Mouse (Mus musculus) lung, postnatal 0 days (tissue): Measurements from ENCODE around the gene Spo11. TPM values are rescaled to one million over a fixed set of nuclear protein-coding genes. Genes with fewer than 3 reads are reported as not detected.
A peak's percentile ranks its signal among the peaks of the same experiment; 100 is the strongest.

ENCODE experiments used
- ATAC-seq: fragments of 200-750 bp; cut with Nextera tagmentation; 2 replicates; pipeline ENCODE4 v1.8.0; 2017; ENCODE audit warnings: moderate library complexity
- DNase-seq: peaks from one replicate; pipeline ENCODE4 v3.0.0-alpha.2; 2016; ENCODE audit warnings: low spot score
- H3K27ac ChIP-seq: fragments of 300-500 bp; sonication (generic); 2 replicates; pipeline ENCODE4 v1.5.1; 2014; ENCODE audit warnings: antibody characterized with exemption, mild to moderate bottlenecking, low read length, mixed read lengths
- H3K27me3 ChIP-seq: fragments of 300-500 bp; sonication (generic); replicated peaks from 2 replicates; pipeline ENCODE4 v1.6.1; 2014; ENCODE audit warnings: low read length, mixed read lengths; ENCODE audit not compliant: insufficient read depth
- H3K36me3 ChIP-seq: fragments of 300-500 bp; sonication (generic); 2 replicates; pipeline ENCODE4 v1.6.1; 2014; ENCODE audit warnings: low read length, mixed read lengths; ENCODE audit not compliant: insufficient read depth
- H3K4me1 ChIP-seq: fragments of 300-500 bp; sonication (generic); 2 replicates; pipeline ENCODE4 v1.6.1; 2014; ENCODE audit warnings: antibody characterized with exemption, low read depth, low read length, mixed read lengths; ENCODE audit not compliant: insufficient read depth
- H3K4me2 ChIP-seq: fragments of 300-500 bp; sonication (generic); replicated peaks from 2 replicates; pipeline ENCODE4 v1.6.1; 2014; ENCODE audit warnings: low read depth, mild to moderate bottlenecking, low read length, moderate library complexity, mixed read lengths
- H3K4me3 ChIP-seq: fragments of 300-500 bp; sonication (generic); 2 replicates; pipeline ENCODE4 v1.5.1; 2014; ENCODE audit warnings: low read depth, low read length
- H3K9ac ChIP-seq: fragments of 300-500 bp; sonication (generic); replicated peaks from 2 replicates; pipeline ENCODE4 v1.6.1; 2014; ENCODE audit warnings: low read depth, mild to moderate bottlenecking
- H3K9me3 ChIP-seq: fragments of 300-500 bp; sonication (generic); 2 replicates; pipeline ENCODE4 v1.6.1; 2016; ENCODE audit warnings: low read length, mixed read lengths
- CTCF ChIP-seq: IDR thresholded peaks from 2 replicates; pipeline ENCODE4 v1.5.1; 2016; ENCODE audit warnings: antibody characterized with exemption, mild to moderate bottlenecking
- EP300 ChIP-seq: IDR thresholded peaks from 2 replicates; pipeline ENCODE4 v1.6.1; 2016; ENCODE audit warnings: antibody characterized with exemption, mild to moderate bottlenecking, control low read depth
- WGBS: fragments of 180-500 bp; shearing (Covaris S2); extraction: QIAGEN DNeasy Blood & Tissue Kit; methylation state at CpG from one replicate; pipeline ENCODE4 v1.1.7; 2014; 5-methylcytosine and 5-hydroxymethylcytosine counted together
- polyA plus RNA-seq: library from polyadenylated mRNA; unstranded; fragments of >200 nt; fragmentation: Nextera tagmentation; extraction: Ambion mirVana; gene quantifications from 2 replicates; pipeline ENCODE4 v1.2.1, GENCODE M21; 2015

Gene Spo11
- polyA plus RNA-seq: not detected in 2 replicates

GRCm38 (mm10) chr2:172977409-172978130, at the start of gene Spo11:
Gene Spo11, plus strand, starts transcription at chr2:172977700.
- Histone ChIP-seq H3K27ac (no peak within 1 kb of the TSS), H3K9me3 (no peaks in the 10 kb centered on the region), H3K36me3 (no peaks in the 10 kb centered on the region), H3K4me3 (no peak within 1 kb of the TSS), H3K9ac (no peak within 1 kb of the TSS), H3K4me1 (no peaks in the 10 kb centered on the region), H3K4me2 (0 out of 2 replicates have a peak within 1 kb of the TSS, but pooled peaks have one; percentile 5), H3K27me3 (no peaks in the 10 kb centered on the region)
- DNase-seq: no peak
- ATAC-seq: no peak
- WGBS: 20% methylated on average over 14 of the region's 14 CpGs
- no peak for TF ChIP-seq EP300
- TF ChIP-seq CTCF: no peak

DNA sequence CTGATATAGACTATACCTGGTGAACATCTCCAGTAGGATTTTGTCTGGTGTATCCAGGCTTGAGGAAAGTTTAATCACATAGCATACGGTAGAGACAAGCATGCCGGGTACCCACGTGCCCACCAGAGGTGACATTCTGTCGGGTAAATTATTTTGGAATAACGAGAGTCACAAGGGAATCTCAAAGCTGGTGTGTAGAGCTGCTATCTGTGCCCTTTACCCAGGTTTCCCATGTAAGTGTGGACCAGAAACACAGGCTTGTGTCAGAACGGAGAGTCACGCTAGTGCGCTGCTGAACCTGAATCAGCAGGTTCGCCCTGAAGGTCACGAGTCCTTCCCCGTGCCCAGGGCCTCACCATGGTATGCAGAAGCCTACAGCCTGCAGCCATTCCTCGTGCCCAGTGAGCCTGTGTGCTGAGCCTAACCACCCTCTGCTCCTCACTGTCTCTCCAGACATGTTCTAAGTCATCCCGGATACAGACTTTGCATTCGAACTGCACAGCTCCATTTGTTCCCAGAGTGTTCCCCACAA, 47.5 kb upstream of the Spo11 start:
- Histone ChIP-seq H3K4me3 (no peak overlapping the region), H3K27me3 (no peaks in the 10 kb centered on the region), H3K4me1 (0 out of 2 replicates have a peak, but pooled peaks cover 3% of the 10 kb centered on the region), H3K9ac (no peak overlapping the region), H3K36me3 (no peaks in the 10 kb centered on the region), H3K9me3 (no peaks in the 10 kb centered on the region), H3K27ac (no peak overlapping the region), H3K4me2 (no peak overlapping the region)
- TF ChIP-seq EP300: no peak
- ATAC-seq (no peak), DNase-seq (no peak)
- 85% methylated on average over 14 of the region's 14 CpGs for WGBS

- H3K9ac ChIP-seq: no peak overlapping the region
- no peak for DNase-seq
Observed at GRCm38 (mm10) chr2:172931137-172931898, 46.2 kb upstream of the Spo11 start.

DNA sequence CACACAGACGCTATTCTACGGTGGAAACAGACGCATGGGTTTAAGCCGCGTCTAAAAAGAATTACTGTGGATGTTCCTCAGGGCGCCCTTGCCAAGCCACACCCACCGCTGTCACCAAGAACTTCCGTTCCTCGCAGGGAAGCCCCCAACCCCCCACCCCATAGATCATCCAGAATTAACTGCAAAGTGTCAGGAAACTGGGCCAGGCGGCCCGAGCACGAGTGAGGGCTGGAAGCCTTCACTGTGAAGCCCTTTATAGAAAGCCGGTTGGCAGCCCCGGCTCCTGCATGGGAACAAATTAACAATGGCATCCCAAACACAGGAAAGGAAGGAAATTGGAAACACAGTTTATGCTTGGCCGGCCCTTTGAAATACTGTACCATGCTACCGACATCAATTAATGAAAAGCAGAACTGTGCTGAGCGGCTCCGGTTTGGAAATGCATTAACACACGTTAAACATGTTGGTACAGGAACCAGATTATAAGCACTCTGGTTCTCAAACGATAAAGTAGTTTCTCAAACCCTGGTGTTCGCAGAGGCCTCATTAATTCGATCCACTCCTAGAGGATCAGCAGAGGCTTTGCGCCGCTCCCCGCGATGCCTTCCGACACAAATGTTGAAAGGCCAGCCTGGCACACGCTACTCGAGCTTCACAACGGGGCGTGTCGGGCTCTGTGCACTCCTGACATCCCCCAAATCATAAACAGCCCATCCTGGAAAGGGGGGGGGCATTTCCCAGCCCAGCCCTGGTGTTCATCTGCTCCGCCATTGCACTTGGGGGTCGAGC, 43.7 kb upstream of the Spo11 start:
- H3K4me3 ChIP-seq: no peak overlapping the region
- H3K9ac ChIP-seq: no peak overlapping the region
- DNase-seq (peak; percentile 59), ATAC-seq (peak; percentile 83)
- no peaks in the 10 kb centered on the region for H3K36me3 ChIP-seq
- peak overlapping the region; percentile 35 for H3K4me2 ChIP-seq
- H3K27me3 ChIP-seq: peaks cover 9% of the 10 kb centered on the region; the same call in 1 of the 2 replicates
- no peaks in the 10 kb centered on the region for H3K9me3 ChIP-seq
- 0 out of 2 replicates have a peak, but pooled peaks cover 3% of the 10 kb centered on the region for H3K4me1 ChIP-seq
- no peak overlapping the region for H3K27ac ChIP-seq
- TF ChIP-seq CTCF (no peak), EP300 (peak; percentile 63)
- WGBS: 16% methylated on average over 34 of the region's 34 CpGs

More at GRCm38 (mm10) chr2:172931137-172931898, 46.2 kb upstream of the Spo11 start:
- Histone ChIP-seq H3K9me3 (no peaks in the 10 kb centered on the region), H3K4me3 (no peak overlapping the region), H3K4me1 (0 out of 2 replicates have a peak, but pooled peaks cover 3% of the 10 kb centered on the region), H3K27ac (no peak overlapping the region), H3K4me2 (no peak overlapping the region), H3K36me3 (no peaks in the 10 kb centered on the region), H3K27me3 (no peaks in the 10 kb centered on the region)
- TF ChIP-seq CTCF: peak; percentile 26; the same call in 1 of the 2 replicates
- TF ChIP-seq EP300: 0 out of 2 replicates have a peak, but pooled peaks have one; percentile 10
- 74% methylated on average over 17 of the region's 17 CpGs for WGBS
- ATAC-seq: no peak

GRCm38 (mm10) chr2:172934420-172934788, 43.1 kb upstream of the Spo11 start:
- 0 out of 2 replicates have a peak overlapping the region, but pooled peaks have one; percentile 35 for H3K4me2 ChIP-seq
- no peaks in the 10 kb centered on the region for H3K9me3 ChIP-seq
- H3K4me3 ChIP-seq: no peak overlapping the region
- WGBS: 10% methylated on average over 8 of the region's 8 CpGs
- H3K27me3 ChIP-seq: peaks cover 13% of the 10 kb centered on the region; the same call in 1 of the 2 replicates
- ATAC-seq: no peak
- TF ChIP-seq CTCF: no peak
- TF ChIP-seq EP300: no peak
- DNase-seq: no peak
- no peak overlapping the region for H3K9ac ChIP-seq
- H3K27ac ChIP-seq: no peak overlapping the region
- H3K4me1 ChIP-seq: 0 out of 2 replicates have a peak, but pooled peaks cover 3% of the 10 kb centered on the region
- H3K36me3 ChIP-seq: no peaks in the 10 kb centered on the region
